Mouse (Mus musculus) lung, embryonic 14.5 days (tissue): ENCODE measurements at regions not wholly inside any gene's neighbourhood (a gene's known extent, or its start where the extent isn't known, plus 50 kb on each side); places are given as distances from the start of the nearest gene placed in this dataset.
A peak's percentile ranks its signal among the peaks of the same experiment; 100 is the strongest.
"Not testable (repeated sequence)": the region's sequence is repeated elsewhere in the genome, so short reads cannot be mapped to it uniquely, and the experiment has no call there.

Source experiments
- ATAC-seq: fragments of 200-750 bp; cut with Nextera tagmentation; 2 replicates; pipeline ENCODE4 v1.8.0; 2017; ENCODE audit warnings: mild to moderate bottlenecking, moderate TSS enrichment, moderate library complexity; ENCODE audit not compliant: insufficient read depth
- DNase-seq: peaks from one replicate; pipeline ENCODE4 v3.0.0-alpha.2; 2015
- H3K27ac ChIP-seq: fragments of 300-500 bp; sonication (generic); 2 replicates; pipeline ENCODE4 v1.5.1; 2014; ENCODE audit warnings: low read depth, mild to moderate bottlenecking, moderate library complexity
- H3K27me3 ChIP-seq: fragments of 300-500 bp; sonication (generic); 2 replicates; pipeline ENCODE4 v1.6.1; 2014; ENCODE audit warnings: low read length, control low read depth; ENCODE audit not compliant: insufficient read depth
- H3K36me3 ChIP-seq: fragments of 300-500 bp; sonication (generic); 2 replicates; pipeline ENCODE4 v1.6.1; 2014; ENCODE audit warnings: control low read depth; ENCODE audit not compliant: insufficient read depth
- H3K4me1 ChIP-seq: fragments of 300-500 bp; sonication (generic); 2 replicates; pipeline ENCODE4 v1.6.1; 2014; ENCODE audit warnings: antibody characterized with exemption, control low read depth; ENCODE audit not compliant: insufficient read depth
- H3K4me2 ChIP-seq: fragments of 300-500 bp; sonication (generic); 2 replicates; pipeline ENCODE4 v1.6.1; 2014; ENCODE audit warnings: mild to moderate bottlenecking
- H3K4me3 ChIP-seq: fragments of 300-500 bp; sonication (generic); 2 replicates; pipeline ENCODE4 v1.5.1; 2014; ENCODE audit warnings: low read depth, low read length
- H3K9ac ChIP-seq: fragments of 300-500 bp; sonication (generic); 2 replicates; pipeline ENCODE4 v1.6.1; 2014
- H3K9me3 ChIP-seq: fragments of 300-500 bp; sonication (generic); 2 replicates; pipeline ENCODE4 v1.6.1; 2016; ENCODE audit warnings: low read depth, low read length, control low read depth
- CTCF ChIP-seq: IDR thresholded peaks from 2 replicates; pipeline ENCODE4 v1.5.1; 2016; ENCODE audit warnings: antibody characterized with exemption, low read depth
- WGBS: fragments of 180-500 bp; shearing (Covaris S2); extraction: QIAGEN DNeasy Blood & Tissue Kit; methylation state at CpG from one replicate; pipeline ENCODE4 v1.1.7; 2014; 5-methylcytosine and 5-hydroxymethylcytosine counted together

- ATAC-seq (0 out of 2 replicates have a peak, but pooled peaks have one; percentile 52), DNase-seq (peak; percentile 89)
- WGBS: 48% methylated on average over 1 of the region's 1 CpGs
These were observed 146.2 kb downstream of the Gm28710 start for GRCm38 (mm10) chr5:16937840-16938239.

GRCm38 (mm10) chr5:16947430-16947829 lies 155.8 kb downstream of the Gm28710 start:
- Histone ChIP-seq H3K27me3 (no peaks in the 10 kb centered on the region), H3K27ac (no peak overlapping the region), H3K4me3 (no peak overlapping the region), H3K4me2 (no peak overlapping the region), H3K9me3 (no peaks in the 10 kb centered on the region), H3K9ac (no peak overlapping the region), H3K4me1 (no peaks in the 10 kb centered on the region), H3K36me3 (no peaks in the 10 kb centered on the region)
- TF ChIP-seq CTCF: peak; percentile 66
- peak; percentile 56; the same call in 1 of the 2 replicates for ATAC-seq
- peak; percentile 85 for DNase-seq
- WGBS: 24% methylated on average over 1 of the region's 1 CpGs

More at GRCm38 (mm10) chr5:16937840-16938239, 146.2 kb downstream of the Gm28710 start:
- Histone ChIP-seq H3K9ac (no peak overlapping the region), H3K27ac (no peak overlapping the region), H3K36me3 (no peaks in the 10 kb centered on the region), H3K27me3 (no peaks in the 10 kb centered on the region), H3K4me1 (no peaks in the 10 kb centered on the region), H3K4me3 (no peak overlapping the region), H3K9me3 (no peaks in the 10 kb centered on the region), H3K4me2 (no peak overlapping the region)
- peak; percentile 74 for TF ChIP-seq CTCF

- Histone ChIP-seq H3K27ac (no peak overlapping the region), H3K27me3 (no peaks in the 10 kb centered on the region), H3K4me3 (no peak overlapping the region), H3K36me3 (no peaks in the 10 kb centered on the region), H3K9me3 (no peaks in the 10 kb centered on the region), H3K9ac (no peak overlapping the region), H3K4me2 (no peak overlapping the region), H3K4me1 (no peaks in the 10 kb centered on the region)
- 75% methylated on average over 4 of the region's 4 CpGs for WGBS
- ATAC-seq (no peak), DNase-seq (no peak)
- TF ChIP-seq CTCF: no peak
These were observed 176.1 kb downstream of the Gm28710 start for GRCm38 (mm10) chr5:16967735-16968134.

- not testable (repeated sequence) for H3K9ac ChIP-seq, H3K36me3 ChIP-seq, H3K4me3 ChIP-seq, H3K9me3 ChIP-seq, H3K27me3 ChIP-seq, H3K4me2 ChIP-seq, ATAC-seq, H3K27ac ChIP-seq, DNase-seq, H3K4me1 ChIP-seq
- 74% methylated on average over 1 of the region's 1 CpGs for WGBS
These were observed 177.2 kb downstream of the Gm28710 start for GRCm38 (mm10) chr5:16968817-16969216.

GRCm38 (mm10) chr5:16973206-16973896 lies 181.7 kb downstream of the Gm28710 start:
- peak; percentile 17 for DNase-seq
- peak overlapping the region; percentile 36; the same call in 1 of the 2 replicates for H3K27ac ChIP-seq
- no peak overlapping the region for H3K4me3 ChIP-seq
- no peak for ATAC-seq
- 53% methylated on average over 1 of the region's 1 CpGs for WGBS
- TF ChIP-seq CTCF: no peak
- no peaks in the 10 kb centered on the region for H3K4me1 ChIP-seq
- H3K4me2 ChIP-seq: no peak overlapping the region
- H3K9ac ChIP-seq: no peak overlapping the region
- no peaks in the 10 kb centered on the region for H3K27me3 ChIP-seq
- H3K36me3 ChIP-seq: no peaks in the 10 kb centered on the region
- H3K9me3 ChIP-seq: no peaks in the 10 kb centered on the region

- 90% methylated on average over 2 of the region's 2 CpGs for WGBS
- Histone ChIP-seq H3K36me3 (no peaks in the 10 kb centered on the region), H3K27me3 (no peaks in the 10 kb centered on the region), H3K4me1 (no peaks in the 10 kb centered on the region), H3K4me2 (no peak overlapping the region), H3K9ac (no peak overlapping the region), H3K27ac (no peak overlapping the region), H3K4me3 (no peak overlapping the region), H3K9me3 (no peaks in the 10 kb centered on the region)
- ATAC-seq: no peak
- DNase-seq: no peak
- no peak for TF ChIP-seq CTCF
These were observed 184.4 kb downstream of the Gm28710 start for GRCm38 (mm10) chr5:16976006-16976405.

- WGBS: 90% methylated on average over 2 of the region's 2 CpGs
- no peak overlapping the region for H3K4me2 ChIP-seq
These were observed 193.3 kb downstream of the Gm28710 start for GRCm38 (mm10) chr5:16984877-16985276.

More at GRCm38 (mm10) chr5:16984877-16985276, 193.3 kb downstream of the Gm28710 start:
- Histone ChIP-seq H3K4me3 (no peak overlapping the region), H3K9ac (no peak overlapping the region), H3K36me3 (no peaks in the 10 kb centered on the region), H3K9me3 (no peaks in the 10 kb centered on the region), H3K27ac (no peak overlapping the region), H3K4me1 (no peaks in the 10 kb centered on the region), H3K27me3 (no peaks in the 10 kb centered on the region)
- ATAC-seq (no peak), DNase-seq (no peak)
- TF ChIP-seq CTCF: no peak
